Mouse (Mus musculus): ENCODE results near the gene Entpd7.

DNA sequence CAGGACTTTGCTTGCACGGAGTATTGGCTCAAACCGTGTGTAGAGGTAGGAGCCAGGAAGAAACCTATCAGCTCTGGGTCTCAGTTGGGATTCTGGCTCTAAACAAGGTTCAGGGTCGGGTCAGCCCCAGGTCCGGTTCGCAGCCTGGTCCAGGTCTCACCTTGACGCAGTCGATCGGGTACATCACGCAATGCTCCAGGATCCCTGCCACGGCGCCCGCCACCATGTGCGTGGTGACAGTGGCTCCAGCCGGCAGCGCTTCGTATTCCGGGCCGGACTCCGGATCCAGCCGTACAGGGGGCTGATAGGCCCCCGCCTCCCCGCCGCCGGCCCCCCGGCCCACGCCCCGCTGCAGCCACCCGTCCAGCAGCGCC, 15.2 kb upstream of the Entpd7 start:
- no peak for TF ChIP-seq POLR2A (IDR thresholded peaks at IDR 0.05; ENCODE audit: borderline replicate concordance, insufficient read depth, low read length)
- no peak for TF ChIP-seq CTCF (IDR thresholded peaks at IDR 0.05; ENCODE audit: borderline replicate concordance, insufficient read depth, low read depth, low read length)
